Mouse (Mus musculus): ENCODE measurements around the gene Ceacam15.

Gene Ceacam15

GRCm38 (mm10) chr7:16631025-16631424 lies 44.5 kb downstream of the Ceacam15 start:
- DNase-seq (ENCODE audit: low read depth, low spot score): no peak

GRCm38 (mm10) chr7:16629598-16630296 lies 45.8 kb downstream of the Ceacam15 start:
- peak; percentile 69 for DNase-seq (ENCODE audit: low read depth, low spot score)

- peak; percentile 74 for DNase-seq (ENCODE audit: low read depth, low spot score)
Measured at GRCm38 (mm10) chr7:16628096-16628771, 47.3 kb downstream of the Ceacam15 start.

DNA sequence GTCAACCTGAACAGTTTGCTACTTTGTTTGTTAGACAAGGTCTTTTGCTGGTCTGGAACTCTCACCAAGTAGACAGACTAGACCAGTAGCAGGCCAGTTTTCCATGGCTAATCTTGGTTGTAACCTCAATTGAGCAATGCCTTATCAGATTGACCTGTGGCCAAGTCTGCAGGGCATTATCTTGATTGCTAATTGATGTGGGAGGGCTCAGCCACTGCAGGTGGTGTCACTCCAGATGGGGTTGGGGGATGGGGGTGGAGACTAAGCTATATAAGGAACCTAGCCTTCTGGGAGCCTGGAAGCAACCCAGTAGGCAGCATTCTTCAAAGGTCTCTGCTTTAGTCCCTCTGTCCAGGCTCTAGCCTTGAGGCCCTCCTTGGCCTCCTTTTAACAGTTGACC lies 51.8 kb downstream of the Ceacam15 start:
- no peak for DNase-seq (ENCODE audit: low read depth, low spot score)

DNA sequence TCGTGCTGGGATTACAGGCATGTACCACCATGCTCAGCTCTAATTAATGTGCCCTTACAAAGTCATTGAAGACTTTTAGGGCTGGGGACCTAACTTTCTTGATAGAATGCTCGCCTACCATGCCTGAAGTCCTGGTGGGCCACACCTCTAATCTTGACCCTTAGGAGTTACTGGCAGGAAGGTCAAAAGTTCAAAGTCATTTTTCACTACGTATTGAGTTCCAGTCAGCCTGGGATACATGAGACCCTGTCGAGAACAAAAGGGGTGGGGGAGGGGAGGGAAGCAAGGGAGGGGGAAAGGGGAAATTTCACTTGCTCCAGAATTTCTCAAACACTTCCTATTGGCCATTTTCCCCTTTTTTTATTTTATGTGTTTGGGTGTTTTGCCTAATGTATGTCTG lies 52.4 kb downstream of the Ceacam15 start:
- DNase-seq (ENCODE audit: low read depth, low spot score): no peak
